Mouse (Mus musculus) spleen, postnatal 36 days (tissue): ENCODE data around the gene Gm4513.
"Not testable (repeated sequence)": the region's sequence is repeated elsewhere in the genome, so short reads cannot be mapped to it uniquely, and the experiment has no call there.

Experiments
- DNase-seq, 2 experiments: peaks; one replicate each; pipeline ENCODE4 v3.0.0; 2022; ENCODE audit warnings: low spot score in 2 of 2, mixed read lengths in 1 of 2

Gm4513 gene

DNA sequence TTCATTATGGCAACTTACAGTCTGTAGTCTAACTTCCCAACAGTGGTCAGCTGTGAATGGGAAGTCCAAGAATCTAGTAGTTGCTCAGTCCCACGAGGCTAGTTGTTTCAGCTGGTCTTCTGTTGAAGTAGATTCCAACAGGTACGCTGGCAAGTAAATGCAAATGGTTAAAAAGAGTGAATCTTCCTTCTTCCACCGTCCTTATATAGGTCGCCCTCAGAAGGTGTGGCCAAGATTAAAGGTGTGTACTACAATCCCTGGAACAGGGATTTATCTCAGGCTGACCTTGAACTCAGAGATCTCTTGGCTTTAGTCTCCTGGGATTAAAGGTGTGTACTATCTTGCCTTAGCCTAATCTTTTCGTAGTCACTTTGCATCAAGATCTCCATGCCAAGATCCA is at the start of gene Gm4513:
TSS of gene Gm4513 (minus strand) at position 101 of the 400 bp plus-strand sequence.
- not testable (repeated sequence) for DNase-seq

DNA sequence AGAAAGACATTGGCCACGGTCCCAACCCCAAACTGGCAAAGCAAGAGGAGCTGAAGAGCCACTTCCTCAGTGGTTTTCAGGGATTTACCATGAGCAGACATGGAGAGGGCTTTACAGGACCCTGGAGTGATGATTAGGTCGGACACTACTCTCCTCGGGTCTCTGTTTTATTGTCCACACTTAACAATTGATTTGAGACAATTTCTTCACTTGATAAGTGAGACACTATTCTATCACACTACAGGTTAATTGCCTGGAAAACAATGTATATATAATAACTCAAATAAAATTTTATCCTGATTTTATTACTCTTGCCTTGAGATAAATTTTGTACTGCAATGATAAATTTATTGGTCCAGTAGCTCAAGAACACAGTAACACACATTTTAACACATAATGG is 22.7 kb downstream of the Gm4513 start, which contains the start of gene Gm4141:
TSS of gene Gm4141 (minus strand) at position 101 of the 400 bp plus-strand sequence.
- not testable (repeated sequence) for DNase-seq

DNA sequence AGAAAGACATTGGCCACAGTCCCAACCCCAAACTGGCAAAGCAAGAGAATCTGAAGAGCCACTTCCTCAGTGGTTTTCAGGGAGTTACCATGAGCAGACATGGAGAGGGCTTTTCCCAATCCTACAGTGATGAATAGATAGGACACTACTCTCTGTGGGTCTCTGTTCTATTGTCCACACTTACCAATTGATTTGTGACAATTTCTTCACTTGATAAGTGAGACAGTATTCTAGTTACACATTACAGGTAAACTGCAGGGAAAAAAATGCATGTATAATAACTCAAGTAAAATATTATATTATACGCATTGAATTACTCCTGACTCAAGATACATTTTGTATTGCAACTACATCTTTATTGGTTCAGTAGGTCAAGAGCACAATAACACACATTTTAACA is 53.2 kb downstream of the Gm4513 start, which contains the start of gene Gm5726:
TSS of gene Gm5726 (minus strand) at position 101 of the 400 bp plus-strand sequence.
- not testable (repeated sequence) for DNase-seq
